Mouse (Mus musculus) neural tube, embryonic 13.5 days (tissue): Measurements from ENCODE around the gene Tmem176b. TPM values are rescaled to one million over a fixed set of nuclear protein-coding genes. Genes with fewer than 3 reads are reported as not detected.

Experiments used
- polyA plus RNA-seq: library from polyadenylated mRNA; unstranded; fragments of >200 nt; fragmentation: Nextera tagmentation; extraction: Ambion mirVana; gene quantifications from 2 replicates; pipeline ENCODE4 v1.2.1, GENCODE M21; 2015

Gene Tmem176b
- polyA plus RNA-seq, 1 experiment from 2014 or later: 151 TPM

Other genes starting within 250 kb of the Tmem176b start
- 38.0 and 40.3 TPM in 2 replicates for gene Repin1, start 247.6 kb downstream of the Tmem176b start, polyA plus RNA-seq
- not detected in 2 replicates for gene Gm44965, start 247.6 kb downstream of the Tmem176b start, polyA plus RNA-seq
- 11.3 and 15.7 TPM in 2 replicates for gene Zfp775, start 239.4 kb downstream of the Tmem176b start, polyA plus RNA-seq
- 11.2 and 12.7 TPM in 2 replicates for gene AI854703, start 214.7 kb downstream of the Tmem176b start, polyA plus RNA-seq
- 0.74 TPM in 2 replicates for gene Gimap8, start 194.3 kb downstream of the Tmem176b start, polyA plus RNA-seq
- gene Gimap9, start 165.4 kb downstream of the Tmem176b start, polyA plus RNA-seq: 1.6 and 2.7 TPM in 2 replicates
- gene Gimap4, start 156.9 kb downstream of the Tmem176b start, polyA plus RNA-seq: 2.9 and 3.3 TPM in 2 replicates
- 10.9 and 11.6 TPM in 2 replicates for gene Gimap6, start 133.3 kb downstream of the Tmem176b start, polyA plus RNA-seq
- gene Gm28053, start 122.9 kb downstream of the Tmem176b start, polyA plus RNA-seq: 0.95 TPM in 1 of 2 replicates, not detected in the other
- gene Gimap7, start 122.9 kb downstream of the Tmem176b start, polyA plus RNA-seq: not detected in 2 replicates
- 8.6 and 8.7 TPM in 2 replicates for gene Gimap1, start 102.4 kb downstream of the Tmem176b start, polyA plus RNA-seq
- 2.0 TPM in 2 replicates for gene Gimap5, start 95.3 kb downstream of the Tmem176b start, polyA plus RNA-seq
- not detected in 2 replicates for gene Gimap3, start 70.6 kb downstream of the Tmem176b start, polyA plus RNA-seq
- 22.8 and 30.5 TPM in 2 replicates for gene Tmem176a, start 577 bp downstream of the Tmem176b start, polyA plus RNA-seq
- not detected in 2 replicates for gene Aoc1, start 31.4 kb upstream of the Tmem176b start, polyA plus RNA-seq
- gene 1600015I10Rik, start 88.4 kb upstream of the Tmem176b start, polyA plus RNA-seq: not detected in 2 replicates
- not detected in 2 replicates for gene Doxl2, start 133.5 kb upstream of the Tmem176b start, polyA plus RNA-seq
- not detected in 2 replicates for gene Svs1, start 145.4 kb upstream of the Tmem176b start, polyA plus RNA-seq
- 0.31 and 0.74 TPM in 2 replicates for gene Gpnmb, start 195.1 kb upstream of the Tmem176b start, polyA plus RNA-seq
- gene Malsu1, start 232.3 kb upstream of the Tmem176b start, polyA plus RNA-seq: 70.2 and 73.9 TPM in 2 replicates